Mouse (Mus musculus): ENCODE measurements around the gene Acta2. TPM values are rescaled to one million over a fixed set of nuclear protein-coding genes. Genes with fewer than 3 reads are reported as not detected.

Acta2 gene
- polyA plus RNA-seq, 1 experiment from 2014 or later = 28.1 TPM

DNA sequence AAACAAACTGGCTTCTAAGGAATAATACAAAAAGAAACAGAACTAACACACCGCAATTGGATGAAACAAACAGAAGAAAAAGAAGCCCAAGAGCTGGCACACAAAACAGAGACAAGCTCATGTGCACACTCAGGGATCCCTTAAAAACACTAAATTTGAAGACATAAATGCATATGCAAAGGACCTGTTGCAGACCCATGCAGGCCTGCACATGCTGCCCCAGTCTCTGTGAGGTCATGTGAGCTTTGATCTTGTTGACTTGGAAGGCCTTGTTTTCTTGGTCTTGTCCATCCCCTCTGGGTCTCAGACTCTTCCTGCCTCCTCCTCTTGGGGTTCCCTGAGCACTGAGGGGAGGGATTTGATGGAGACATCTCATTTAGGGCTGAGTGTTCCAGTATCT, 33.3 kb upstream of the Acta2 start:
- WGBS = 97% methylated on average over 1 of the region's 1 CpGs
- H3K4me2 ChIP-seq = no peak overlapping the region
- no peaks in the 10 kb centered on the region for H3K36me3 ChIP-seq
- no peak overlapping the region for H3K9ac ChIP-seq
- no peak overlapping the region for H3K4me3 ChIP-seq
- ATAC-seq (ENCODE audit: low read depth) = no peak
- no peak overlapping the region for H3K27ac ChIP-seq (replicated peaks)
- peaks cover 16% of the 10 kb centered on the region for H3K4me1 ChIP-seq (replicated peaks)
- H3K9me3 ChIP-seq = no peaks in the 10 kb centered on the region
- peaks cover 6% of the 10 kb centered on the region; the same call in 1 of the 2 replicates for H3K27me3 ChIP-seq

DNA sequence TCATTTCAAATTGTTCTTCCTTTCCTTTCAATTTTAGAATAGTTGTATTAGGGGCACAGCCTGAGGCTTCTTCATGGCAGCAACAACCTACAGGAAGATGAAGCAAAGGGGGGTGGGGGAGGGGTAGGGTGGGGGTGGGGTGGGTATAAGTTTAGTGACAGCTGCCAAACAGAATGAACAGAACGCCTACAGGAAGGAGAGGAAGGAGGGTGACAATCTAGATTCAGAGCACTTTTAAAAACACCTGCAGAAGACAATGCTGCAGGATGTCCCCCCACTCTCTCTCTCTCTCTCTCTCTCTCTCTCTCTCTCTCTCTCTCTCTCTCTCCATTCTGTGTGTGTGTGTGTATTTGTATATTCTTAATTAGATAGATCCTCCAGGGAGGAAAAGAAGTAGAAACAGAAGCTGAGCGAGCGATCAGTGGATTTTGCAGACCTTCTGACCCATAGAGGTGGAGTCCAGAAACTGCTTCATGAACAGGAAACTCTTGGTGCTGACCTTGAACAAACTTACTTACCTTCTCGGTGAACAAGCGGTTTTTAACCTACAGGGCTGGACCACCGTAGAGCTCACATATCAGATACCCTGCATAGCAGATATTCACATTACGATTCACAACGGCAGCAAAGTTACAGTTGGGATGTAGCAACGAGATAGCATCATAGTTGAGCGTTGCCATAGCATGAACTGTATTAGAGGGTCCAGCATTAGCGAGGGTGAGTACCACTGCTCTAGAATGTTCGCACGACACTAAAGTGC, 32.4 kb upstream of the Acta2 start:
- ATAC-seq (ENCODE audit: low read depth) = no peak
- H3K4me2 ChIP-seq = no peak overlapping the region
- H3K36me3 ChIP-seq = no peaks in the 10 kb centered on the region
- peaks cover 6% of the 10 kb centered on the region; the same call in 1 of the 2 replicates for H3K27me3 ChIP-seq
- no peaks in the 10 kb centered on the region for H3K9me3 ChIP-seq
- no peak overlapping the region for H3K9ac ChIP-seq
- WGBS = 87% methylated on average over 13 of the region's 13 CpGs
- no peak overlapping the region for H3K27ac ChIP-seq (replicated peaks)
- no peak overlapping the region for H3K4me3 ChIP-seq
- peaks cover 16% of the 10 kb centered on the region for H3K4me1 ChIP-seq (replicated peaks)

DNA sequence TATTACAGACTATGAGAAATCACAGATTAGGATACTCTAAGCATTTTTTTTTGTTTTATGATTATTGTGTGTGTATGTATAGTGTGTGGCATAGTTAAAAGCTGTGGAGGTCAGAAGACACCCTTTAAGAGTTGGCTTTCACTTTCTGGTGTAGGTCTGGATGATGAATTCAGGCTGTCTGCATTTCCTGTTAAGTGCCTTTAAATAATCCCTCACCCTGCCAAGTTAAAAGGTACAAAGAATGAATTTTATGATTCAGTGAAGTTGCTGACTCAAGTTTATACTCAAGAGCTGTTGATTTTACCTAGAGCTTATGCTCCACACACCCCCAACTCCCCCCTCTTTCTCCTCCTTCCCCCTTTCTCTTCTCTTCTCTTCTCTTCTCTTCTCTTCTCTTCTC, 31.8 kb upstream of the Acta2 start:
- peaks cover 6% of the 10 kb centered on the region; the same call in 1 of the 2 replicates for H3K27me3 ChIP-seq
- no peak for ATAC-seq (ENCODE audit: low read depth)

DNA sequence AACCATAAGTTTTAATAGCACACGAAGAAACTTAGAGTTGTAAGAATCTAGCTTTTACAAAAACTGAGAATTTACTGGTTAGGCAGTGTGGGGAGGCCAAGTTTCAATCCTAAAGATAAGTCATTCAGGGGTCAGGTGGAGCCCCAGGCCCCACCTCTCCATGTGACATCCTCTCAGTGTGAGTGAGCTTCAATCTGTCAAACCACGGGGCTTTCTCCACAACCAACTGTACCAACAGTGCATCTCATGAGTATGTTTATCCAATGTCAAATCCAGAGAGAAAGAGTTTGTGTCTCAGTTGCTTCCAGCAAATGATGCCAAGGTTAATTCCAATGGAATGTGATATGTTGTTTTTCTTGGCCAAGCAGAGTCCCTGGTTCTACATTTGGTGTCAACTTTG, 29.4 kb upstream of the Acta2 start:
- 66% methylated on average over 2 of the region's 2 CpGs for WGBS
- H3K4me2 ChIP-seq = no peak overlapping the region
- no peak for ATAC-seq (ENCODE audit: low read depth)
- H3K27ac ChIP-seq (replicated peaks) = no peak overlapping the region
- H3K9me3 ChIP-seq = no peaks in the 10 kb centered on the region
- no peak overlapping the region for H3K4me3 ChIP-seq
- H3K36me3 ChIP-seq = no peaks in the 10 kb centered on the region
- no peak overlapping the region for H3K9ac ChIP-seq
- peaks cover under 1% of the 10 kb centered on the region; the same call in 1 of the 2 replicates for H3K4me1 ChIP-seq (replicated peaks)
- no peaks in the 10 kb centered on the region for H3K27me3 ChIP-seq

More for the DNA sequence above, 31.8 kb upstream of the Acta2 start:
- Histone ChIP-seq H3K4me3 (no peak overlapping the region), H3K27ac (replicated peaks) (no peak overlapping the region), H3K9me3 (no peaks in the 10 kb centered on the region), H3K9ac (no peak overlapping the region), H3K4me1 (replicated peaks) (peaks cover 16% of the 10 kb centered on the region), H3K4me2 (no peak overlapping the region), H3K36me3 (no peaks in the 10 kb centered on the region)

GRCm38 (mm10) chr19:34284383-34284782, 29.0 kb upstream of the Acta2 start:
- WGBS = 65% methylated on average over 10 of the region's 10 CpGs
- Histone ChIP-seq H3K27ac (replicated peaks) (no peak overlapping the region), H3K4me2 (no peak overlapping the region), H3K9me3 (no peaks in the 10 kb centered on the region), H3K27me3 (no peaks in the 10 kb centered on the region), H3K4me3 (no peak overlapping the region), H3K4me1 (replicated peaks) (no peaks in the 10 kb centered on the region), H3K9ac (no peak overlapping the region), H3K36me3 (no peaks in the 10 kb centered on the region)
- no peak for ATAC-seq (ENCODE audit: low read depth)

- WGBS = 86% methylated on average over 6 of the region's 6 CpGs
- no peak for ATAC-seq (ENCODE audit: low read depth)
Observed at GRCm38 (mm10) chr19:34283614-34284013, 28.2 kb upstream of the Acta2 start.

GRCm38 (mm10) chr19:34278078-34278477, 22.7 kb upstream of the Acta2 start:
- Histone ChIP-seq H3K27me3 (no peaks in the 10 kb centered on the region), H3K4me3 (no peak overlapping the region), H3K9me3 (no peaks in the 10 kb centered on the region), H3K9ac (no peak overlapping the region), H3K4me1 (replicated peaks) (no peaks in the 10 kb centered on the region), H3K36me3 (no peaks in the 10 kb centered on the region), H3K4me2 (no peak overlapping the region), H3K27ac (replicated peaks) (no peak overlapping the region)
- WGBS = 83% methylated on average over 3 of the region's 3 CpGs
- ATAC-seq (ENCODE audit: low read depth) = no peak

More at GRCm38 (mm10) chr19:34283614-34284013, 28.2 kb upstream of the Acta2 start:
- Histone ChIP-seq H3K36me3 (no peaks in the 10 kb centered on the region), H3K9ac (no peak overlapping the region), H3K4me3 (no peak overlapping the region), H3K27ac (replicated peaks) (no peak overlapping the region), H3K4me1 (replicated peaks) (no peaks in the 10 kb centered on the region), H3K27me3 (no peaks in the 10 kb centered on the region), H3K9me3 (no peaks in the 10 kb centered on the region), H3K4me2 (no peak overlapping the region)

- ATAC-seq (ENCODE audit: low read depth) = no peak
Observed at GRCm38 (mm10) chr19:34273073-34273472, 17.7 kb upstream of the Acta2 start.

GRCm38 (mm10) chr19:34270824-34271464, 15.6 kb upstream of the Acta2 start:
- no peak for ATAC-seq (ENCODE audit: low read depth)
- Histone ChIP-seq H3K4me3 (no peak overlapping the region), H3K36me3 (no peaks in the 10 kb centered on the region), H3K27ac (replicated peaks) (no peak overlapping the region), H3K9me3 (no peaks in the 10 kb centered on the region), H3K9ac (no peak overlapping the region), H3K4me2 (no peak overlapping the region), H3K27me3 (no peaks in the 10 kb centered on the region), H3K4me1 (replicated peaks) (no peaks in the 10 kb centered on the region)
- 95% methylated on average over 13 of the region's 13 CpGs for WGBS

More at GRCm38 (mm10) chr19:34273073-34273472, 17.7 kb upstream of the Acta2 start:
- no peaks in the 10 kb centered on the region for H3K27me3 ChIP-seq
- WGBS = 100% methylated on average over 1 of the region's 1 CpGs
- H3K9ac ChIP-seq = no peak overlapping the region
- no peaks in the 10 kb centered on the region for H3K36me3 ChIP-seq
- H3K27ac ChIP-seq (replicated peaks) = no peak overlapping the region
- no peaks in the 10 kb centered on the region for H3K9me3 ChIP-seq
- H3K4me3 ChIP-seq = no peak overlapping the region
- H3K4me1 ChIP-seq (replicated peaks) = no peaks in the 10 kb centered on the region
- H3K4me2 ChIP-seq = no peak overlapping the region

GRCm38 (mm10) chr19:34270106-34270726, 14.8 kb upstream of the Acta2 start:
- Histone ChIP-seq H3K4me1 (replicated peaks) (no peaks in the 10 kb centered on the region), H3K4me2 (no peak overlapping the region), H3K4me3 (no peak overlapping the region), H3K27me3 (no peaks in the 10 kb centered on the region), H3K36me3 (no peaks in the 10 kb centered on the region), H3K9ac (no peak overlapping the region), H3K27ac (replicated peaks) (no peak overlapping the region), H3K9me3 (no peaks in the 10 kb centered on the region)
- ATAC-seq (ENCODE audit: low read depth) = no peak
- 89% methylated on average over 11 of the region's 11 CpGs for WGBS

GRCm38 (mm10) chr19:34268991-34269390, 13.6 kb upstream of the Acta2 start:
- Histone ChIP-seq H3K9me3 (no peaks in the 10 kb centered on the region), H3K4me1 (replicated peaks) (no peaks in the 10 kb centered on the region), H3K4me3 (no peak overlapping the region), H3K36me3 (no peaks in the 10 kb centered on the region), H3K27ac (replicated peaks) (no peak overlapping the region), H3K4me2 (no peak overlapping the region), H3K9ac (no peak overlapping the region), H3K27me3 (no peaks in the 10 kb centered on the region)
- no peak for ATAC-seq (ENCODE audit: low read depth)
- WGBS = 44% methylated on average over 1 of the region's 1 CpGs

GRCm38 (mm10) chr19:34265604-34266193, 10.3 kb upstream of the Acta2 start:
- no peak overlapping the region for H3K4me2 ChIP-seq
- H3K9ac ChIP-seq = no peak overlapping the region
- no peak for ATAC-seq (ENCODE audit: low read depth)
- WGBS = 80% methylated on average over 5 of the region's 5 CpGs
- no peak overlapping the region for H3K27ac ChIP-seq (replicated peaks)
- H3K27me3 ChIP-seq = no peaks in the 10 kb centered on the region
- no peak overlapping the region for H3K4me3 ChIP-seq
- no peaks in the 10 kb centered on the region for H3K36me3 ChIP-seq
- no peaks in the 10 kb centered on the region for H3K4me1 ChIP-seq (replicated peaks)
- H3K9me3 ChIP-seq = no peaks in the 10 kb centered on the region

All from neural tube, embryonic 13.5 days (tissue).